Mouse (Mus musculus) neural tube, embryonic 11.5 days (tissue): ENCODE results near the gene Rrp9. TPM values are rescaled to one million over a fixed set of nuclear protein-coding genes. Genes with fewer than 3 reads are reported as not detected.

Source experiments
- ATAC-seq: fragments of 200-750 bp; cut with Nextera tagmentation; 2 replicates; pipeline ENCODE4 v1.8.0; 2017; ENCODE audit warnings: moderate number of reproducible peaks, mild to moderate bottlenecking, moderate TSS enrichment, moderate library complexity; ENCODE audit not compliant: insufficient read depth, low FRiP score, low TSS enrichment
- DNase-seq: peaks from one replicate; pipeline ENCODE4 v3.0.0-alpha.2; 2015; ENCODE audit warnings: low spot score
- H3K27ac ChIP-seq: fragments of 300-500 bp; sonication (generic); 2 replicates; pipeline ENCODE4 v1.5.1; 2014; ENCODE audit warnings: low read depth, mild to moderate bottlenecking, low read length
- H3K27me3 ChIP-seq: fragments of 300-500 bp; sonication (generic); 2 replicates; pipeline ENCODE4 v1.6.1; 2014; ENCODE audit warnings: mild to moderate bottlenecking, low read length, mixed read lengths; ENCODE audit not compliant: control insufficient read depth, insufficient read depth
- H3K36me3 ChIP-seq: fragments of 300-500 bp; sonication (generic); 2 replicates; pipeline ENCODE4 v1.6.1; 2014; ENCODE audit warnings: mild to moderate bottlenecking, low read length, moderate library complexity, mixed read lengths; ENCODE audit not compliant: control insufficient read depth, insufficient read depth
- H3K4me1 ChIP-seq: fragments of 300-500 bp; sonication (generic); 2 replicates; pipeline ENCODE4 v1.6.1; 2014; ENCODE audit warnings: low read length, mixed read lengths; ENCODE audit not compliant: control insufficient read depth, insufficient read depth
- H3K4me2 ChIP-seq: fragments of 300-500 bp; sonication (generic); 2 replicates; pipeline ENCODE4 v1.6.1; 2014; ENCODE audit warnings: low read depth, mild to moderate bottlenecking, moderate library complexity
- H3K4me3 ChIP-seq: fragments of 300-500 bp; sonication (generic); 2 replicates; pipeline ENCODE4 v1.5.1; 2014; ENCODE audit warnings: low read depth, low read length
- H3K9ac ChIP-seq: fragments of 300-500 bp; sonication (generic); 2 replicates; pipeline ENCODE4 v1.6.1; 2014; ENCODE audit warnings: mild to moderate bottlenecking, low read length
- H3K9me3 ChIP-seq: fragments of 300-500 bp; sonication (generic); 2 replicates; pipeline ENCODE4 v1.6.1; 2016; ENCODE audit warnings: low read length; ENCODE audit not compliant: control insufficient read depth
- WGBS: fragments of 180-500 bp; shearing (Covaris S2); extraction: QIAGEN DNeasy Blood & Tissue Kit; methylation state at CpG from one replicate; pipeline ENCODE4 v1.1.7; 2014; 5-methylcytosine and 5-hydroxymethylcytosine counted together
- polyA plus RNA-seq: library from polyadenylated mRNA; unstranded; fragments of >200 nt; fragmentation: Nextera tagmentation; extraction: Ambion mirVana; gene quantifications from 2 replicates; pipeline ENCODE4 v1.2.1, GENCODE M21; 2014

The Rrp9 gene
- polyA plus RNA-seq, 1 experiment from 2014 or later, result 48.1 TPM

GRCm38 (mm10) chr9:106460401-106461025 lies 15.2 kb upstream of the Rrp9 start:
- no peak overlapping the region for H3K9ac ChIP-seq
- H3K27ac ChIP-seq, result no peak overlapping the region
- no peak overlapping the region for H3K4me3 ChIP-seq
- ATAC-seq, result no peak
- H3K9me3 ChIP-seq, result no peaks in the 10 kb centered on the region
- no peak for DNase-seq
- H3K27me3 ChIP-seq, result peaks cover 2% of the 10 kb centered on the region; the same call in 1 of the 2 replicates
- no peak overlapping the region for H3K4me2 ChIP-seq
- H3K4me1 ChIP-seq, result peaks cover 52% of the 10 kb centered on the region
- WGBS, result 79% methylated on average over 18 of the region's 18 CpGs
- H3K36me3 ChIP-seq, result peaks cover 19% of the 10 kb centered on the region

GRCm38 (mm10) chr9:106461026-106461415 lies 14.7 kb upstream of the Rrp9 start:
- Histone ChIP-seq H3K9me3 (no peaks in the 10 kb centered on the region), H3K27me3 (peaks cover 2% of the 10 kb centered on the region; the same call in 1 of the 2 replicates), H3K4me1 (peaks cover 51% of the 10 kb centered on the region), H3K4me2 (no peak overlapping the region), H3K36me3 (peaks cover 19% of the 10 kb centered on the region), H3K27ac (no peak overlapping the region), H3K9ac (no peak overlapping the region), H3K4me3 (no peak overlapping the region)
- DNase-seq (no peak), ATAC-seq (no peak)
- 90% methylated on average over 9 of the region's 9 CpGs for WGBS

- Histone ChIP-seq H3K36me3 (peaks cover 19% of the 10 kb centered on the region), H3K9me3 (no peaks in the 10 kb centered on the region), H3K9ac (no peak overlapping the region), H3K27me3 (peaks cover 2% of the 10 kb centered on the region; the same call in 1 of the 2 replicates), H3K4me2 (no peak overlapping the region), H3K27ac (no peak overlapping the region), H3K4me1 (peaks cover 43% of the 10 kb centered on the region), H3K4me3 (no peak overlapping the region; the same call in 1 of the 2 replicates)
- no peak for ATAC-seq
- 85% methylated on average over 16 of the region's 16 CpGs for WGBS
- no peak for DNase-seq
Measured at GRCm38 (mm10) chr9:106461641-106462429, 13.9 kb upstream of the Rrp9 start.

GRCm38 (mm10) chr9:106462430-106462800 lies 13.3 kb upstream of the Rrp9 start:
- no peak overlapping the region for H3K27ac ChIP-seq
- 94% methylated on average over 12 of the region's 12 CpGs for WGBS
- H3K9me3 ChIP-seq, result no peaks in the 10 kb centered on the region
- peaks cover 2% of the 10 kb centered on the region; the same call in 1 of the 2 replicates for H3K27me3 ChIP-seq
- no peak for DNase-seq
- no peak overlapping the region for H3K4me2 ChIP-seq
- peaks cover 19% of the 10 kb centered on the region for H3K36me3 ChIP-seq
- no peak overlapping the region for H3K9ac ChIP-seq
- H3K4me1 ChIP-seq, result peaks cover 37% of the 10 kb centered on the region
- no peak for ATAC-seq
- H3K4me3 ChIP-seq, result peak overlapping the region; percentile 2; the same call in 1 of the 2 replicates

- Histone ChIP-seq H3K9ac (no peak overlapping the region), H3K4me3 (no peak overlapping the region), H3K9me3 (no peaks in the 10 kb centered on the region), H3K27me3 (peaks cover 2% of the 10 kb centered on the region; the same call in 1 of the 2 replicates), H3K36me3 (peaks cover 19% of the 10 kb centered on the region), H3K4me1 (peaks cover 28% of the 10 kb centered on the region), H3K27ac (no peak overlapping the region), H3K4me2 (no peak overlapping the region)
- ATAC-seq (no peak), DNase-seq (no peak)
- 86% methylated on average over 20 of the region's 21 CpGs for WGBS
Measured at GRCm38 (mm10) chr9:106463122-106464063, 12.4 kb upstream of the Rrp9 start.

GRCm38 (mm10) chr9:106464751-106465541 lies 10.8 kb upstream of the Rrp9 start:
- peaks cover 23% of the 10 kb centered on the region for H3K4me1 ChIP-seq
- H3K4me3 ChIP-seq, result peak overlapping the region; percentile 43
- H3K27ac ChIP-seq, result peak overlapping the region; percentile 62
- peak overlapping the region; percentile 63 for H3K9ac ChIP-seq
- DNase-seq, result peak; percentile 81
- peak; percentile 54 for ATAC-seq
- WGBS, result 1% methylated on average over 98 of the region's 99 CpGs
- H3K36me3 ChIP-seq, result peaks cover 19% of the 10 kb centered on the region
- H3K27me3 ChIP-seq, result peaks cover 2% of the 10 kb centered on the region; the same call in 1 of the 2 replicates
- H3K4me2 ChIP-seq, result peak overlapping the region; percentile 93
- H3K9me3 ChIP-seq, result no peaks in the 10 kb centered on the region

- Histone ChIP-seq H3K36me3 (peaks cover 15% of the 10 kb centered on the region), H3K4me3 (peak within 1 kb of the TSS; percentile 43), H3K9ac (peak within 1 kb of the TSS; percentile 63), H3K27me3 (peaks cover 2% of the 10 kb centered on the region; the same call in 1 of the 2 replicates), H3K4me1 (peaks cover 23% of the 10 kb centered on the region), H3K9me3 (no peaks in the 10 kb centered on the region), H3K4me2 (peak within 1 kb of the TSS; percentile 93), H3K27ac (peak within 1 kb of the TSS; percentile 62)
- ATAC-seq (no peak; the same call in 1 of the 2 replicates), DNase-seq (no peak)
- 30% methylated on average over 26 of the region's 26 CpGs for WGBS
Measured at GRCm38 (mm10) chr9:106465571-106466200, 10.1 kb upstream of the Rrp9 start, which contains the start of gene Gpr62. Gene Gpr62 (minus strand): TSS chr9:106465938.
